Mouse (Mus musculus) hindbrain, embryonic 16.5 days (tissue): ENCODE results near the gene Fam208b. TPM values are rescaled to one million over a fixed set of nuclear protein-coding genes. Genes with fewer than 3 reads are reported as not detected.

Experiments
- polyA plus RNA-seq: library from polyadenylated mRNA; unstranded; fragments of >200 nt; fragmentation: Nextera tagmentation; extraction: Ambion mirVana; gene quantifications from 2 replicates; pipeline ENCODE4 v1.2.1, GENCODE M21; 2015

The Fam208b gene
- polyA plus RNA-seq, 1 experiment from 2014 or later = 11.4 TPM

Other genes starting within 250 kb of the Fam208b start
- 414 and 419 TPM in 2 replicates for gene Gdi2, start 73.0 kb downstream of the Fam208b start, polyA plus RNA-seq
- gene Asb13, start 22.9 kb upstream of the Fam208b start, polyA plus RNA-seq = 15.3 and 18.8 TPM in 2 replicates
- not detected in 2 replicates for gene Calml3, start 193.2 kb upstream of the Fam208b start, polyA plus RNA-seq
- 0.17 and 0.18 TPM in 2 replicates for gene Calm4, start 226.6 kb upstream of the Fam208b start, polyA plus RNA-seq
- not detected in 2 replicates for gene Calm5, start 243.1 kb upstream of the Fam208b start, polyA plus RNA-seq